Mouse (Mus musculus) erythroblast, embryonic 14.5 days (primary cell): ENCODE data around the gene Mllt6. TPM values are rescaled to one million over a fixed set of nuclear protein-coding genes. Genes with fewer than 3 reads are reported as not detected.

Experiments used
- H3K27me3 ChIP-seq: 2 replicates; pipeline ENCODE4 v1.6.1; 2012; ENCODE audit warnings: inconsistent platforms; ENCODE audit not compliant: control insufficient read depth
- H3K36me3 ChIP-seq: 2 replicates; pipeline ENCODE4 v1.6.1; 2012; ENCODE audit warnings: mild to moderate bottlenecking, inconsistent platforms; ENCODE audit not compliant: control insufficient read depth
- H3K4me1 ChIP-seq: 2 replicates; pipeline ENCODE4 v1.6.1; 2012; ENCODE audit warnings: inconsistent platforms; ENCODE audit not compliant: control insufficient read depth
- H3K4me3 ChIP-seq: replicated peaks from 2 replicates; pipeline ENCODE3; 2012; ENCODE audit warnings: moderate library complexity, mild to moderate bottlenecking, inconsistent platforms
- H3K9me3 ChIP-seq: 2 replicates; pipeline ENCODE4 v1.6.1; 2012; ENCODE audit warnings: low read length, inconsistent platforms, mixed read lengths; ENCODE audit not compliant: control insufficient read depth
- GATA1 ChIP-seq: IDR thresholded peaks from 2 replicates; pipeline ENCODE4 v1.6.1; 2012; ENCODE audit warnings: low read length, inconsistent platforms, mixed read lengths
- TAL1 ChIP-seq: IDR thresholded peaks from 3 replicates; pipeline ENCODE4 v1.6.1; 2012; ENCODE audit warnings: low read length, inconsistent platforms, mixed read lengths
- polyA plus RNA-seq: library from polyadenylated mRNA; stranded (reverse); fragments of >175 nt; gene quantifications from 2 replicates; pipeline ENCODE4 v1.2.3, GENCODE M21; 2012

Mllt6 gene
- polyA plus RNA-seq, 1 experiment, result 0.05 TPM

DNA sequence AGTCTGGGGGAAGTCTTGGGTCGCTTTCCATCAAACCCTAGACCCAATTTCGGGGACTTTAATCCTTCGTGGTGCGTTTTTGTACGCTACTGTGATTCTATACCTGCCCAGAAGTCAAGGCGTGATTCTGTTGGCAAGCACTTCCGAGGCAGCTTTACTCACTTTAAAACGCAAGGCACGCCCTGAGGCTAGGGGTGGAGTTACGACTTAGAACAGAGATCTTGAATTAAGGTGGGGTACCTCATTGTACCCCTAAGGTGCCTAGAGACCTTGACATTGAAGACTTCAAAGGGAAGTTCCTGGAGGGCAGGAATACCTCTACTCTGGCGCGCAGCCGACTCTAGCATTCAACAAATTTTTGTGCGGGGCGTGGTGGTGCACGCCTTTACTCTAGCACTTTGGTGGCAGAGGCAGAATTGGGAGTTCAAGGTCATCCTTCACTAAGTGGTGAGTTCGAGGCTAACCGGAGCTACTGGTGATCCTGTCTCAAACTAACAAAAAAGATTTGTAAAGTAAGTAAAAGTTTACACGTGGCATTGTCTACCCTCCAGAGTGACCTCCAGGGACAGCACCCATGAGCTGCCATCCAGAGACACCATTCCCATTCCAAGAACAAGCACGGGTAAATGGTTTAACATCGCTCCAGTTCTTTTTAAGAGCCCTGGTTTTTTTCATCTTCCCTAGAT is 864 bp upstream of the Mllt6 start:
- H3K9me3 ChIP-seq, result peaks cover 7% of the 10 kb centered on the region; the same call in 1 of the 2 replicates
- TF ChIP-seq TAL1 (no peak), GATA1 (no peak)
- H3K27me3 ChIP-seq, result peaks cover 91% of the 10 kb centered on the region
- peaks cover 3% of the 10 kb centered on the region; the same call in 1 of the 2 replicates for H3K36me3 ChIP-seq
- peaks cover 14% of the 10 kb centered on the region for H3K4me1 ChIP-seq
- H3K4me3 ChIP-seq, result peak overlapping the region; percentile 34

GRCm38 (mm10) chr11:97663528-97664338 is 519 bp downstream of the Mllt6 start:
- peak overlapping the region; percentile 41 for H3K4me3 ChIP-seq
- H3K27me3 ChIP-seq, result peaks cover 87% of the 10 kb centered on the region
- H3K4me1 ChIP-seq, result peaks cover 14% of the 10 kb centered on the region
- H3K36me3 ChIP-seq, result peaks cover 3% of the 10 kb centered on the region; the same call in 1 of the 2 replicates
- TF ChIP-seq GATA1 (no peak), TAL1 (no peak)
- peaks cover 7% of the 10 kb centered on the region; the same call in 1 of the 2 replicates for H3K9me3 ChIP-seq

GRCm38 (mm10) chr11:97664339-97664665 is 1.1 kb downstream of the Mllt6 start:
- TF ChIP-seq GATA1 (no peak), TAL1 (no peak)
- Histone ChIP-seq H3K9me3 (peaks cover 7% of the 10 kb centered on the region; the same call in 1 of the 2 replicates), H3K27me3 (peaks cover 84% of the 10 kb centered on the region), H3K4me3 (peak overlapping the region; percentile 41), H3K4me1 (peaks cover 14% of the 10 kb centered on the region), H3K36me3 (peaks cover 3% of the 10 kb centered on the region; the same call in 1 of the 2 replicates)

DNA sequence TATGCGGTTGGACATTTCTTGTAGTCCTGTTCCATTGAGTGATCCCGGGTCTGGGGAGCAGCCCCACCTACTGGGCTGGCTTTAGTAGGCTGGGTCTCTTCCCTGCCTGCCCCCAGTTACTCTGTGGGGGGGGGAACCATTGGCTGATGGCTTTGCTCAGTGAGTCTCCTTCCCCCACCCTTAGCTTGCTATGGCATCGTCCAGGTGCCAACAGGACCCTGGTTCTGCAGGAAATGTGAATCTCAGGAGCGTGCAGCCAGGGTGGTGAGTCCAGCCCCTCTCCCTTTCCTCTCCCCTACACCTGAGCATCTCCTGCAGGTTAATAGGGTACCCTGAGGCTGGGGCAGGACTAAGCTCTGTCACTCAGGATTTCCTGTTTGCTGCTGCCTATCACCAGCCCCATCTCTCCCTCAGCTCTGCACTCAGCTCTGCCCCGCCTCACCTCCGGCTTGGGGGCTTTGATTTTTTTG is 1.6 kb downstream of the Mllt6 start:
- H3K9me3 ChIP-seq, result peaks cover 7% of the 10 kb centered on the region; the same call in 1 of the 2 replicates
- H3K36me3 ChIP-seq, result peaks cover 3% of the 10 kb centered on the region; the same call in 1 of the 2 replicates
- H3K4me1 ChIP-seq, result peaks cover 12% of the 10 kb centered on the region
- TF ChIP-seq TAL1 (no peak), GATA1 (no peak)
- no peak overlapping the region for H3K4me3 ChIP-seq
- peaks cover 81% of the 10 kb centered on the region for H3K27me3 ChIP-seq

DNA sequence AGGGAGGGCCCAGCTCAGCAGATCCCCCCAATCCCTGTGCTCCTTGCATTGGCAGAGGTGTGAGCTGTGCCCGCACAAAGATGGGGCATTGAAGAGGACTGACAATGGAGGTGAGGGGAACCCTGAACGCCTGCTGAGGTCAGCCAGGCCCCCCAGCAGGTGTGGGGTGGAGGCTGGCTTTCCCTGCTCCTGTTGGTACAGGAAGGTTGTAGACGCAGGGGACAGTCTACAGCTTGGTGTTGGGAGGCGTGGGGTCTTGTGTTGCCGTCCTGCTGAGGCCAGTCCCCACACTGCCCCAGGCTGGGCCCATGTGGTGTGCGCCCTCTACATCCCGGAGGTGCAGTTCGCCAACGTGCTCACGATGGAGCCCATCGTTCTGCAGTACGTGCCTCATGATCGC is 2.2 kb downstream of the Mllt6 start:
- Histone ChIP-seq H3K9me3 (peaks cover 7% of the 10 kb centered on the region; the same call in 1 of the 2 replicates), H3K4me1 (peaks cover 8% of the 10 kb centered on the region), H3K36me3 (peaks cover 3% of the 10 kb centered on the region; the same call in 1 of the 2 replicates), H3K4me3 (no peak overlapping the region), H3K27me3 (peaks cover 75% of the 10 kb centered on the region)
- TF ChIP-seq GATA1 (no peak), TAL1 (no peak)

DNA sequence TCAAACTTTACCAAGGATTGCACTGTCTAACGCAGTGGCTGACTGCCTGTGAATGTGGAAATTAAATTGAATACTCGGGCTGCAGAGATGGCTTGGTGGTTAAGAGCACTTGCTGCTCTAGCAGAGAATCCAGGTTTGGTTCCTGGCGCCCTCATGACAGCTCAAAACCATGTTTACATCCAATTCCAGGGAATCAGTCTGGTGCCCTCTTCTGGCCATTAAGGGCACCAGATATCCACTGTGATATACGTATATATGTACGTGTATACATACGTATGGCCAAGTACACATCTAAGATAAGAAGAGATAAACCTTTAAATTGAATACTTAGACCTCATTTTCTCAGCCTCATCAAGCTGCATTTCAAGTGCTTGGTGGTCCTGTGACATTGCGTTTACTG is 3.0 kb downstream of the Mllt6 start:
- Histone ChIP-seq H3K4me1 (peaks cover 3% of the 10 kb centered on the region; the same call in 1 of the 2 replicates), H3K27me3 (peaks cover 67% of the 10 kb centered on the region), H3K36me3 (peaks cover 3% of the 10 kb centered on the region; the same call in 1 of the 2 replicates), H3K9me3 (peaks cover 7% of the 10 kb centered on the region; the same call in 1 of the 2 replicates), H3K4me3 (no peak overlapping the region)
- TF ChIP-seq TAL1 (no peak), GATA1 (no peak)

DNA sequence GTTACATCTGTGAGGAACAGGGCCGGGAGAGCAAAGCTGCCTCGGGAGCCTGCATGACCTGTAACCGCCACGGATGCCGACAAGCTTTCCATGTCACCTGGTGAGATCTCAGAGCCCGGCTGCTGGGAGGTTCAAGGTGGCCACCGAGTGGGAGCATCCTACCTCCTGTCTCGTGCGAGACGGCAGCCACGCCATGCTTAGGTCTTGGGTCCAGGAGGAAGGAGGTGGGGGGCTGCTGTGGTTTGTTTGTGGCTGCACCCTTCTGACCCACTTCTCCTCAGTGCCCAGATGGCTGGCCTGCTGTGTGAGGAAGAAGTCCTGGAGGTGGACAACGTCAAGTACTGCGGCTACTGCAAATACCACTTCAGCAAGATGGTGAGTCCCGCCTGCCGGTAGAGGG is 3.6 kb downstream of the Mllt6 start:
- peaks cover 4% of the 10 kb centered on the region; the same call in 1 of the 2 replicates for H3K9me3 ChIP-seq
- H3K4me3 ChIP-seq, result no peak overlapping the region
- peaks cover 61% of the 10 kb centered on the region for H3K27me3 ChIP-seq
- TF ChIP-seq TAL1 (no peak), GATA1 (no peak)
- H3K4me1 ChIP-seq, result peaks cover 3% of the 10 kb centered on the region; the same call in 1 of the 2 replicates
- H3K36me3 ChIP-seq, result peaks cover 3% of the 10 kb centered on the region; the same call in 1 of the 2 replicates

DNA sequence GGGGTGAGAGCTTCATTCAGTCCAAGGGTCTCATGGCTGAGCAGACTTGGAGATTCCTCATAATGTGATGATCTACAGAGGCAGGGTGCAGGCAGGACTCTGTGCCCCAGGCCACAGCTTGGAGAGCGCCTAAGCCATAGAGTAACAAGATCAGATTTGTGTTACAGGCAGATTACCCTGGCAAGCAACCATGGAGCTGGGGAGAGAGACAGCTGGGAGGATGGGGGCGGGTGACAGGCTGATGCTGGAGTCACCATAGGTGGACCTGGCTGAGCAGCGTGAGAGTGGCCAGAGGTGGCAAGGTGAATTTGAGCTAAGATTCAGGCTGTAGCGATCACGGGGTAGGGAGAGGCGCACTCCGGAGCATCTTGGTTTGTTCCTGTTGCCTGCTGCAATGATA is 4.9 kb downstream of the Mllt6 start:
- TF ChIP-seq TAL1 (no peak), GATA1 (no peak)
- H3K36me3 ChIP-seq, result peaks cover 3% of the 10 kb centered on the region; the same call in 1 of the 2 replicates

More for the DNA sequence above, 4.9 kb downstream of the Mllt6 start:
- H3K4me1 ChIP-seq, result peaks cover 3% of the 10 kb centered on the region; the same call in 1 of the 2 replicates
- peaks cover 3% of the 10 kb centered on the region; the same call in 1 of the 2 replicates for H3K9me3 ChIP-seq
- peaks cover 47% of the 10 kb centered on the region for H3K27me3 ChIP-seq
- H3K4me3 ChIP-seq, result no peak overlapping the region
